Mouse (Mus musculus) CH12.LX (cell line): ENCODE measurements around the gene Tacc3. TPM values are rescaled to one million over a fixed set of nuclear protein-coding genes. Genes with fewer than 3 reads are reported as not detected.

Experiments
- DNase-seq: peaks from one replicate; pipeline ENCODE4 v3.0.0-alpha.2; 2013; ENCODE audit errors: extremely low read depth
- H3K27ac ChIP-seq: 2 replicates; pipeline ENCODE4 v1.5.1; 2012; ENCODE audit warnings: low read depth, mild to moderate bottlenecking, control low read depth, moderate library complexity; ENCODE audit not compliant: insufficient read depth
- H3K27me3 ChIP-seq: replicated peaks from 2 replicates; pipeline ENCODE3; 2012; ENCODE audit warnings: inconsistent platforms
- H3K36me3 ChIP-seq, 2 experiments: replicated peaks in 1 of 2; 2 replicates each; pipeline versions ENCODE3 to v1.6.1; 2012; ENCODE audit warnings: inconsistent platforms in 1 of 2, low read length in 1 of 2, mild to moderate bottlenecking in 1 of 2, mixed read lengths in 1 of 2, moderate library complexity in 1 of 2; ENCODE audit not compliant: control insufficient read depth in 1 of 2, insufficient read depth in 1 of 2
- H3K4me1 ChIP-seq, 2 experiments: 2 replicates each; pipeline ENCODE4 v1.6.1; 2012; ENCODE audit warnings: inconsistent platforms in 1 of 2, moderate library complexity in 1 of 2; ENCODE audit not compliant: insufficient read depth in 2 of 2, control insufficient read depth in 1 of 2
- H3K4me2 ChIP-seq: 2 replicates; pipeline ENCODE4 v1.6.1; 2012; ENCODE audit warnings: low read depth, mild to moderate bottlenecking, control low read depth; ENCODE audit not compliant: poor library complexity, insufficient read depth, severe bottlenecking
- H3K4me3 ChIP-seq, 3 experiments: fragments of 150-350 bp in 1 of 3; sonication (generic) in 1 of 3; replicated peaks in 1 of 3; 2 replicates each; pipeline versions ENCODE3 to v1.5.1; 2011 to 2012; ENCODE audit warnings: low read depth in 2 of 3, low read length in 2 of 3, mild to moderate bottlenecking in 2 of 3, moderate library complexity in 2 of 3, control low read depth in 1 of 3, improper control_type of control experiment in 1 of 3, inconsistent platforms in 1 of 3, mixed read lengths in 1 of 3; ENCODE audit not compliant: poor library complexity in 1 of 3
- H3K79me2 ChIP-seq: replicated peaks from 2 replicates; pipeline ENCODE4 v1.6.1; 2012; ENCODE audit warnings: mild to moderate bottlenecking, moderate library complexity; ENCODE audit not compliant: control insufficient read depth, poor library complexity, insufficient read depth, severe bottlenecking; ENCODE audit errors: extremely low read depth
- H3K9ac ChIP-seq: 2 replicates; pipeline ENCODE4 v1.6.1; 2012; ENCODE audit warnings: low read depth, mild to moderate bottlenecking, control low read depth, moderate library complexity; ENCODE audit not compliant: insufficient read depth
- H3K9me3 ChIP-seq: replicated peaks from 2 replicates; pipeline ENCODE3; 2012; ENCODE audit warnings: low read length, inconsistent platforms, mixed read lengths
- BHLHE40 ChIP-seq: IDR thresholded peaks from 2 replicates; pipeline ENCODE4 v1.6.1; 2011; ENCODE audit warnings: mild to moderate bottlenecking, low read depth, low read length, improper control_type of control experiment
- CHD1 ChIP-seq: IDR thresholded peaks from 2 replicates; pipeline ENCODE4 v1.6.1; 2012; ENCODE audit warnings: low read depth, low read length, improper control_type of control experiment, inconsistent platforms
- CTCF ChIP-seq, 2 experiments: IDR thresholded peaks in 1 of 2; conservative IDR thresholded peaks in 1 of 2; 2 replicates each; pipeline ENCODE4 v1.5.1; 2011 to 2012; ENCODE audit warnings: low read depth in 2 of 2, low read length in 2 of 2, improper control_type of control experiment in 1 of 2, inconsistent platforms in 1 of 2, mild to moderate bottlenecking in 1 of 2, moderate library complexity in 1 of 2
- E2F4 ChIP-seq: IDR thresholded peaks from 2 replicates; pipeline ENCODE4 v1.6.1; 2011; ENCODE audit warnings: low read depth, low read length, improper control_type of control experiment; ENCODE audit not compliant: insufficient replicate concordance
- ELF1 ChIP-seq: IDR thresholded peaks from 2 replicates; pipeline ENCODE4 v1.6.1; 2014; ENCODE audit warnings: low read depth, mild to moderate bottlenecking, inconsistent platforms, low read length, improper control_type of control experiment
- EP300 ChIP-seq: IDR thresholded peaks from 2 replicates; pipeline ENCODE4 v1.6.1; 2011; ENCODE audit warnings: low read length, improper control_type of control experiment
- ETS1 ChIP-seq: conservative IDR thresholded peaks from 2 replicates; pipeline ENCODE4 v1.6.1; 2012; ENCODE audit warnings: low read depth, mild to moderate bottlenecking, inconsistent platforms, low read length, improper control_type of control experiment, moderate library complexity
- HCFC1 ChIP-seq: IDR thresholded peaks from 2 replicates; pipeline ENCODE4 v1.6.1; 2012; ENCODE audit warnings: low read depth, mild to moderate bottlenecking, inconsistent platforms, low read length, improper control_type of control experiment
- IRF4 ChIP-seq: IDR thresholded peaks from 2 replicates; pipeline ENCODE4 v1.6.1; 2014; ENCODE audit warnings: low read depth, mild to moderate bottlenecking, inconsistent platforms, low read length, improper control_type of control experiment
- JUN ChIP-seq: IDR thresholded peaks from 2 replicates; pipeline ENCODE4 v1.6.1; 2011; ENCODE audit warnings: low read depth, mild to moderate bottlenecking, low read length, improper control_type of control experiment, moderate library complexity; ENCODE audit not compliant: insufficient read depth
- MYC ChIP-seq: IDR thresholded peaks from 2 replicates; pipeline ENCODE4 v1.6.1; 2011; ENCODE audit warnings: low read depth, mild to moderate bottlenecking, improper control_type of control experiment, low read length
- NELFE ChIP-seq: IDR thresholded peaks from 2 replicates; pipeline ENCODE4 v1.6.1; 2011; ENCODE audit warnings: low read depth, low read length, improper control_type of control experiment
- NRF1 ChIP-seq: IDR thresholded peaks from 2 replicates; pipeline ENCODE4 v1.6.1; 2014; ENCODE audit warnings: low read depth, mild to moderate bottlenecking, inconsistent platforms, low read length, improper control_type of control experiment, moderate library complexity
- RAD21 ChIP-seq: IDR thresholded peaks from 2 replicates; pipeline ENCODE4 v1.6.1; 2011; ENCODE audit warnings: low read depth, mild to moderate bottlenecking, low read length, improper control_type of control experiment, moderate library complexity
- RCOR1 ChIP-seq: conservative IDR thresholded peaks from 2 replicates; pipeline ENCODE4 v1.6.1; 2012; ENCODE audit warnings: low read depth, mild to moderate bottlenecking, inconsistent platforms, low read length, improper control_type of control experiment
- SIN3A ChIP-seq: IDR thresholded peaks from 2 replicates; pipeline ENCODE4 v1.6.1; 2012; ENCODE audit warnings: low read length, improper control_type of control experiment, inconsistent platforms
- SMC3 ChIP-seq: IDR thresholded peaks from 2 replicates; pipeline ENCODE4 v1.6.1; 2011; ENCODE audit warnings: low read depth, low read length, improper control_type of control experiment
- TBP ChIP-seq: conservative IDR thresholded peaks from 2 replicates; pipeline ENCODE4 v1.6.1; 2011; ENCODE audit warnings: low read depth, low read length, improper control_type of control experiment
- TCF12 ChIP-seq: IDR thresholded peaks from 2 replicates; pipeline ENCODE4 v1.6.1; 2014; ENCODE audit warnings: low read depth, mild to moderate bottlenecking, inconsistent platforms, low read length, improper control_type of control experiment
- UBTF ChIP-seq: IDR thresholded peaks from 2 replicates; pipeline ENCODE4 v1.6.1; 2012; ENCODE audit warnings: low read depth, mild to moderate bottlenecking, inconsistent platforms, low read length, improper control_type of control experiment, moderate library complexity
- USF2 ChIP-seq: conservative IDR thresholded peaks from 2 replicates; pipeline ENCODE4 v1.6.1; 2011; ENCODE audit warnings: low read depth, low read length, improper control_type of control experiment
- ZNF384 ChIP-seq: IDR thresholded peaks from 2 replicates; pipeline ENCODE4 v1.6.1; 2012; ENCODE audit warnings: low read depth, low read length, improper control_type of control experiment, inconsistent platforms
- dilution Hi-C: fragments of 300-500 bp; cut with MboI; formaldehyde crosslinking; loops from 2 replicates; pipeline ENCODE4 v1.14.3; 2020; ENCODE audit warnings: low sequenced_read_pairs; ENCODE audit not compliant: extremely low pct_unique_long_range_greater_than_20kb, extremely low pct_ligation_motif_present
- in situ Hi-C: fragments of 300-500 bp; cut with MboI; formaldehyde crosslinking; loops from 3 replicates; pipeline ENCODE4 v1.14.3; 2019; ENCODE audit warnings: low sequenced_read_pairs, low pct_ligation_motif_present, low pct_unique_long_range_greater_than_20kb, mixed read lengths
- polyA plus RNA-seq: library from polyadenylated mRNA; unstranded; fragments of >175 nt; gene quantifications from 2 replicates; pipeline ENCODE4 v1.2.1, GENCODE M21; 2012; ENCODE audit warnings: low read depth; ENCODE audit not compliant: insufficient read length
- total RNA-seq, 2 experiments: library from RNA; depleted of rRNA; stranded (reverse); fragments of 300-350 nt in 1 of 2; fragments of >200 nt in 1 of 2; gene quantifications; 2 replicates each; pipeline ENCODE4 v1.2.3; 2012 to 2014

The Tacc3 gene
- total and polyA plus RNA-seq, 3 experiments, result 89.4 to 186 (median 160) TPM

DNA sequence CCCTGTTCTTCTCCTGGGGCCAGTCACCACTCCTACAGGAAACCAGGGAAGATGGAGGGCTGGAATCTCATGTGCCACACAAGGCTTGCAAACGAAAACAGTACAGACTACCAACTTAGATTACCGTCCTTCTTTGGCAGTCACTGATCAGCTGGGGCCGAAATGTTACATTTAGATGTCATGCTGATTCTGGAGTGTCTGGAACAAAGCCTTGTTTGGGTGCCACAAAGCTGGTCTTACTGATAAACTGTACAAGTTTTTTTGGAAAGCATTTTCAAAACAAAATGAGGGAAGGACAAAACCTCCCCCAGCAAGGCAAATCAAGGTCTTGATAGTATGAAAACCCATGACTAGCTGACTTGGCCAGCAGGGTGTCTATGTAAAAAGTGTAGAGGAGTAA lies 34.2 kb upstream of the Tacc3 start:
- Histone ChIP-seq H3K27me3 (no peaks in the 10 kb centered on the region), H3K36me3 (peaks cover 17 to 61% of the 10 kb centered on the region in 2 experiments), H3K4me1 (peaks cover 3 to 40% of the 10 kb centered on the region in 2 experiments; a peak in 3 of 4 replicates), H3K4me2 (no peak overlapping the region), H3K4me3 (no peak overlapping the region), H3K79me2 (peaks cover 24% of the 10 kb centered on the region), H3K9ac (no peak overlapping the region), H3K27ac (no peak overlapping the region), H3K9me3 (no peaks in the 10 kb centered on the region)
- dilution Hi-C loops, result no loop called here
- DNase-seq, result no peak
- no peak for TF ChIP-seq HCFC1
- no peak for TF ChIP-seq MYC
- TF ChIP-seq BHLHE40, result no peak
- no peak for TF ChIP-seq E2F4
- no peak for TF ChIP-seq ELF1
- no peak for TF ChIP-seq EP300
- TF ChIP-seq UBTF, result no peak
- TF ChIP-seq NRF1, result no peak
- no peak for TF ChIP-seq ETS1
- no peak for TF ChIP-seq RCOR1
- no peak for TF ChIP-seq NELFE
- TF ChIP-seq CTCF (conservative IDR thresholded peaks at IDR 0.05 in 1 of 2, IDR thresholded peaks at IDR 0.05 in 1 of 2; ENCODE audit: low read depth in 2 of 2, low read length in 2 of 2), result no peak
- TF ChIP-seq TBP, result no peak
- TF ChIP-seq SIN3A, result no peak
- TF ChIP-seq JUN, result no peak
- no peak for TF ChIP-seq TCF12
- TF ChIP-seq IRF4, result no peak
- TF ChIP-seq RAD21, result no peak
- TF ChIP-seq USF2, result no peak
- in situ Hi-C loops, result no loop called here

DNA sequence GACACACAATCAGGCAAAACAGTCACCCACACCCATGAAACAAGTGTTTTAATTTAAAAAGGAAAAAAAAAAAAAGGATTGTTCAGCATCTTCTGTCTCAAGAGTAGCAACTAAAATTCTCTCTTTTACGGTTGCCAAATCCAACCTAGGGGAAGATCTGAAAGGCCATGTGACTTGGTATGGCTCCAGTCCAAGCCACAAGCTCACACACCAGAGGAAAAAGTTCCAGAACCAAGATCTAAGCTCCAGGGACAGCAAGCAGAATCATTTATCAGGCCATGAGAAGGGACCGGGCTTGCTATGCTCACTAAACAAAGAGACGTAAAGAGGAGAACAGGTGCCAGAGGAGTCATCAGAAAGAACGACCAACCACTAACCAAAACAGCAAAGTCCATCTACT lies 30.0 kb upstream of the Tacc3 start:
- Histone ChIP-seq H3K79me2 (peaks cover 16% of the 10 kb centered on the region), H3K27ac (no peak overlapping the region), H3K4me1 (peaks cover 3 to 43% of the 10 kb centered on the region in 2 experiments; a peak in 3 of 4 replicates), H3K36me3 (peaks cover 3 to 34% of the 10 kb centered on the region in 2 experiments), H3K4me2 (peak overlapping the region; percentile 94), H3K9me3 (no peaks in the 10 kb centered on the region)
- peak; percentile 7 for DNase-seq
- in situ Hi-C loops, result no loop called here
- no peak for TF ChIP-seq ZNF384
- 0 out of 2 replicates have a peak, but pooled peaks have one; percentile 21 for TF ChIP-seq USF2
- no peak for TF ChIP-seq CHD1
- TF ChIP-seq BHLHE40, result 0 out of 2 replicates have a peak, but pooled peaks have one; percentile 37
- TF ChIP-seq JUN, result no peak
- TF ChIP-seq SMC3, result no peak
- TF ChIP-seq, all 38 proteins: peak for 2
- no peaks in the 10 kb centered on the region for H3K27me3 ChIP-seq
- peak overlapping the region; percentile 88 for H3K9ac ChIP-seq
- H3K4me3 ChIP-seq, result peak overlapping the region; percentile 46 to 86 (median 82)
- dilution Hi-C loops, result no loop called here
